Mouse (Mus musculus): ENCODE measurements at regions not wholly inside any gene's neighbourhood (a gene's known extent, or its start where the extent isn't known, plus 50 kb on each side); places are given as distances from the start of the nearest gene placed in this dataset.

DNA sequence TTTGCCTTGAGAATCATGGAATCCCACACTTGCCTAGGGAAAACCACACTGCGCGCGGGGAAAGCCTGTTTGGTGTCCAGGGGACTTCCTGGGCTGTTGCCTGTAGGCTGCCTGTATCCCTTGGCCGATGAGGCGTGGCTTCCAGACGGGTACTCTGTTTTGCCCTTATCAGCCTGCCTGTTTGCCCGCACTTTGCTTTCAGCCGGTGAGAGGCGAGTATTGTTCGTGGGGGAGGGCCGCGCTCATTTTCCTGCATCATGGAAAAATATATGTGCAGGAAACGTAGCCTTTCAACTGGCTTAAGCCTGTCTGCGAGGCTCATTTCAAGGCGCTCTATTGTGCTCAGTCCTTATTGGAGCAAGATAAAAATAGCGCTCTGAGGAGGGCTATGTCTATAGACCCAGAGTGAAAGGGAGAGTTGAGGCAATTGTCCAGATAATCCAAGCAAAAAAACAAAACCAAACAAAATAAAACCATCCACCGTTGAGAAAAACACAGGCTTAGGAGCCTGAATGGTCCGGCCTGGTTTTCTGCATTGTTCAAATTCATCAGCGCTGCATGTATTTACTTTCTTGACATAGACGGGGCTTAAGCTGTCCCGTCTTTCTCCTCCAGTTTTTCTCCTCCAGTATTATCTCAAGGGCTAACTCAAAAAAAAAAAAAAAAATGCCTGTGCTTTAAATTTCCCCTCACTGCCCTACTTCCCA is 67.9 kb downstream of the Klf5 start:
- ATAC-seq, result no peak

DNA sequence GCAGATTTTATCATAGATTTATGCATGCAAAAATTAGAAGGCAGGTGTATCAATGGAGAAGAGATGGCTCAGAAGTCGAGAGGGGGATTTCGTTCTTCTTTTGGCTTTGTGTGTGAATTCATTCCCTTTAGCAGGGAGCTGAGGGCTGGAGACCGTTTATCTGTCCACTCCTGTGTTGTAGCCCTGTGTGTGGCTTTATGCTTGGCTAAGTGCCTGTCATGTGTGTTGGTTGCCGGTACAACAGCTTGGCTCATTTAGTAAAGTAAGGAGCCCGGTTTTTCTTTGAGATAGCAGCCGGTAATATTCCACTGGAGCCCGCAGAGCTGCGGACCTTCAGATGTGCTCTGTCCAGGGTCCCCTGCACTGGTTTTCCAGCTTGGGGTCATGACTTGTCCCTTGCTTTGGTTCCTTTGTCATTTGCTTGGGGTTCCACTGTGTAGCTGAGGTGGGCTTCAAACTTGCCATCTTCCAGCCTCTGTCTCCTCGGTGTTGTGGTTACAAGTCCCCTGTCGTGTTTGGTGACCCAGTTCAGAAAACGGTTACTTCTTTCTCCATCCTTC is 68.6 kb downstream of the Klf5 start:
- ATAC-seq, result no peak

DNA sequence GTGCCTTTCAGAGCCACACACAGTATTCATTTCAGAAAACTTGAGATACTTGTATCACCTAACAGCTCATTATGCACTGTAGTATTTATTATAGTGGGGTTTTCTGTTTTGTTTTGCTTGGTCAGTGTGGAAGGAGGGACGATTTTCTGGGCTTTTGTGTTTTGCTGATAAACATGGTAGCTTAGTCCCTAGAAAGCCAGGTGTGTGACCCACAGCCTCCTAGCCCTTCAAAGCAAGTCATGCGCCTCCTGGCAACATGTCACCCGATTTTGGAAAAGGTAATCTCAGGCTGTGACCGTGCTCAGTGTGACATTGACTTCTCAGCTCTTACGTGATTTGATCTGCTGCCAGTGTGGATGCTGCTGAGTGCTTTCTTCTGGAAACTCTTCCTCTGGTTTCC is 70.9 kb downstream of the Klf5 start:
- no peak for ATAC-seq

DNA sequence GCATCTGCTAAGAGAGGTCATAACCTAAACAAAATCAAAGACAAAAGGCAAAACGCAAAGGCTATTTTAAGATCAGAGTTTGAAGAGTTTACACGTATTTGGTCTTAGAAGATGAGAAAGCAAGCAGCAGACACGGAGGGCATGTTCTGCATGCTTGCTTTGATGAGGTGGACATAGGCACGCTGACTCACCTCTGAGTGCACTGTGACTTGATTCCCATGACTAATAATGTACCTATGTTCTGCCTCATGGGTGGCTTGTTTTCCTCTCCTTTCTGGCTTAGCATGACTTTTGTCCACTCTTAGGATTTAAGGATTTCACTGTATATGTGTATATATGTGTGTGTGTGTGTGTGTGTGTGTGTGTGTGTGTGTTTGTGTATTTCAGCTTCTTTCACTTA is 75.2 kb downstream of the Klf5 start:
- no peak for ATAC-seq

DNA sequence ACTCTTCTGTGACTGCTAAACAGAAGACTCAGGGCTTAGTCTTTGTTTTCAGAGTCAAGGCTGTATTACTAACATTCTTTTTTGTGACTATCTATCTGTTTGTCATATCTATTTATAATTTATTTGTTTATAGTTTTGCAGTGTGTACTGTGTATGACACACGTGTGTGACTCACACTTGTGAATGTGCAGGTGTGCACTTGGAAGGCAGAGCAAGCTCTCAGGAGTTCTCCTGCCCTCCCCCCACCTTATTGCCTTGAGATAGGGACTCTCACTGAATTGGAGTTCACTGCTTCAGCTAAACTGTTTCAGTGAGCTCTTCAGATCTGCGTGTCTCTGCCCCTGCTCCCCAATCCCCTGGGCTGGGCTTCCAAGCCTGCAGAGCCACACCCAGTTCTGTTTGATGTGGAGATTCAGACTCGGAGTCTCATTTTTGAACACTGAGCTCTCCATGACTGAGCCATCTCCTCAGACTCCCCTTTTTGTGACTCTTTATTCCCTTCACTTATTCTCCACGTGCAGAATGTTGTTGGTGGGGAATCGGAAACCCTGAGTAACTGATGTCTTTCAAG is 76.6 kb downstream of the Klf5 start:
- no peak for ATAC-seq

DNA sequence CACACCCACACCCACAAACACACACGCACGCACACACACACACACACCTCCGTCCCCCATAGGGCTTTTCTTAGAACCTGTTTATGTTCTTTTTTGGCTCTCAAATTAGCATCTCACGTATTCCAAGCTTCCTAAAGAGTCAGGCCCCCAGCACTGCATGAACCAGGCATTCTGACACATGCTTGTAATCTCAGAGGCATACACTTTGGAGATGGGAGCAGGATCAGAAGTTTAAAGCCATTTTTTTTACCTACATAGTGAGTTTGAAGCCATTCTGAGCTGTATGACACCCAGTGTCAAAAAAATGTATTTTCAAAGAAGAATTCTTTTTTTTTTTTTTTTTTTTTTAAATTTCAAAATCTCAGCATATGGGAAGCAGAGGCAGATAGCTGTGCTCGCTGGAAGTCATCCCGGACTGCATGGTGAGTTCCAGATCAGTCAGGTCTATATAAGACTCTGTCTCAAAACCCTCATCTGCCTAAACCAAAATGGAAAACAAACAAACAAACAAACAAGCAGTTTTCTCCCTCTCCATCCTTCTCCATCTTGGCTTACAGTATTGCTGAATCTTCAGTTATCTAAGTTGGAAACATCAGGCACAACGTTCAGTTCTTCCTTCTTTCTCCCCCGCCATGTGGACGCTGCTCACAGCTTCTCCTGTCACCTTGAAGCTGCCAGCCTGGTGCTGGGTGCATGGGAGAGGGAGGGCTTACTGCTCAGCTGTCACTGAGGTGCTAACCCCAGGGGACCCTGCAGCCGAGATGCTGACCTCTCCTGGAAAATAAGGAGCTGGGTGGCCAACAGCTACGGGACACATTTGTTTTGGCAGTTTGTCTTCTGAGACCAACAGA is 78.4 kb downstream of the Klf5 start:
- no peak for ATAC-seq

DNA sequence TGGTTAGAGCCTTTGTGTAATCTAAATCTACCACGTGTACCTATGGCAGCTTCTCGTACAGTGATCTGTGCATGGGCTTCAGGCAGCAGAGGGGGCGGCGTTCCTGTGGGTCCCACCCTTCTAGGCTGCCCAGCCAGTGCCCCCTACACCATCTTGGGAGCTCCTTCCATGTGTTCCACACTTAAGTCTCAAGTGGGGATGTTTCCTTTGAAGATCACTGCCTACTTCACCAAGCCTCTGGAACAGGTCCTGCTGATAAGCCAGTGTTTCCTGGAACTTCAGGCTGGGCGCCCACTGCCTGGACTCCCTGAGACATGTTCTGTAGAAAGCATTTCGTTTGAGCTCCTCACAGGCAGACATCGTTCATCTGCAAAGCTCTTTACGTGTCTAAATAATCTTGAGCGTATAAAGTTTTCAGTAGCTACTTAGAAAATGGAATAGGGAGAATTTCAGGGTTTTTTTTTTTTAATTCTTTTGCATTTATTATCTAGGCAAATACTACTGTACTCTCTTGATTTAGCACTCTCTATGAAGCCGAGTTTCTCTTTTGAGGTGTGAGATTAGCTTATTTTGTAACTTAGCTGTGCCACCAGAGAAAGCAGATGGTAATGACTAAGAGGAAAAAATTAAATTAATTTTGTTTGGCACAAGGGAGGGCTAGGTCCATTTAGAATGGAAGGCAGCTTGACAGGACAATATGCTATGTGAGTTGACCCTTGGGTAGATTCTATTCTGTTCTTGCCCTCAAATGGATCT is 82.9 kb downstream of the Klf5 start:
- ATAC-seq, result no peak

DNA sequence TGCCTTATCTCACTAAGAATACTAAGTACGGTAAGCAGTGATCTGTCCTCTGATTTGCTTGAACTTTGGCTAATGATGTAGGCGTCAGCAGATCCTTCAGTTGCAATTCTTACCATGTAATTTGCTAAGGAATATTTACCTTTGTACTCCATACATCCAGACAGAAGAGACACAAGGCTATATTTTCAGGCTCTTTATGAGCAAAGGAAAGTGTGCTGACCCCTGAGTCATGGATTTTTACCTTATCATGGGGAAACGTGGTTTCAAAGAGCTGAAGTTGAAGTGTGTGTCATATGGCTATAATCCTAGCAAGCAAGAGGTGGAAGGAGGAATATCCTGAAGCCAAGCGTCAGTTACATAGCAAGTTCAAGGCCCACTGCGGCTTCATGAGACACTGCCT is 83.6 kb downstream of the Klf5 start:
- no peak for ATAC-seq

DNA sequence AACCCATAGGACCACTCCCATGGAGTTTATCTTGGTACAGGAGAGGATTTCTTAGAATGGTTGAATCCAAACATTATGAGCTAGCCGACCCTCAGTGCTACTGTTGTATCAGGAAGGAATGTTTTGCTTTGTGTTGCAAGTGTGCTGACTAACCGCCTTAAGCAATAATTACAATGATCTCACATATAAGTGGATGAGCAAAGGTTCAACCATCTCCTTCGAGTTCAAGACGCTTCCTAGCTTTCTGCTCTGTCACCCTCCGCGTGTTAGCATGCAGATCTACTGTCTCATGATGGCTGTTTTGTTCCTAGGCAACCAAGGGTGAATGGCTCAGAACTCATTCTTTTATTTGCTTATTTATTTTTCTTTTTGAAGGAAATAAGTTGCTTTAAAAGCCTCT is 84.7 kb downstream of the Klf5 start:
- no peak for ATAC-seq

DNA sequence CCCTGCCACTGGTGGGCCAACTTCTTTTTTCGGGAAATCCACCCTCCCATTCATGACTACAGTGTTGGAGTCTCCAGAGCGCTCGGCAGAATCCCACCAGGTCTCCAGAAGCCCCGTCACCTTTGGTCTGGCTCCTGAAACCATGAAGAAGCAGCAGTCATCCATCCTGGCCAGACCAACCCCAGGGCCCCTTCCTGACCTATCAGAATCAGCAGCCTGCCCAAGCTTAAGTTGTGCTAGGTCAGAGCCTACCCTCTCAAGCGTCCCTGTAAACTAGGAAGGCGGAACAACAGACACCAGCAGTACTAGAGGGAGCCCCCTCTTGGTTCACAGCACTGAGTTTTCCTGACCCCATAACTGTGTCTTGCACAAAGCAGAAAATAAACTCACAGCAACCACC is 89.1 kb downstream of the Klf5 start:
- ATAC-seq, result no peak

DNA sequence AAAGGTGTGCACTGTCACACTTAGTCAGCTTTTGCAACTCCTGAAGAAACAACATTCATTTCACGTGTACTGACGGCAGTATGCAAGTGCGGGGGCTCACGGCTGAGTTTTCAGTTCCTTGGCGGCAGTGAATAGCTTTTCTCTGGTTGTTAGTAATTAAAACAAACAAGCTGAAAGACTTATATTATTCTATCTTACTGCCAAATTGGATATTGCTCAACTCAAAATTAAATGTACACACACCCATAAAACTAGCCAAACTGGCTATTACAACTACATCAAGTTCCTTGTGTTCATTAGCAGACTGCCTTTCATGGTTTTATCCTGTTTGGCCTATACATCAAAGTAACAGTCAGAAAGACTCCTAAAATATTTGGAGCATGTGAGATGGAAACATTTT is 90.8 kb downstream of the Klf5 start:
- ATAC-seq, result no peak

DNA sequence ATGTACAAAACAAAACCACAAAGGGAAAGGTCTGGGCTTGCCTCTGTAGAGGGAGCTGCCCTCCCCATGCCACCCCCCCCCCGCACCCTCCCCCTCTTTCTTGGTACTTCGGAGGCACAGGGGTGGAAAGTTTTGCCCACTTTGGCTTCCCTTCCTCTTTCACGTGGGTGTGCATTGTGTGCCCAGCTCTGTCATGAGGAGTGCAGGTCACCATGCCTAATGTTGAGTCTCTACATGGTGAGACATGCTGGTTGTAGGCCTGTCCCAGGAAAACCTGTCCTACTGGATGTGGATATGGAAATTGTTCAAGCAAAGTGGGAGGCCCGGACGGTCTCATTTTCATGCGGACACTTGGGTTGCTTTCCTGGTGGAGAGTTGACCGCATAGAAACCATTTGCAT is 93.2 kb downstream of the Klf5 start:
- ATAC-seq, result no peak

DNA sequence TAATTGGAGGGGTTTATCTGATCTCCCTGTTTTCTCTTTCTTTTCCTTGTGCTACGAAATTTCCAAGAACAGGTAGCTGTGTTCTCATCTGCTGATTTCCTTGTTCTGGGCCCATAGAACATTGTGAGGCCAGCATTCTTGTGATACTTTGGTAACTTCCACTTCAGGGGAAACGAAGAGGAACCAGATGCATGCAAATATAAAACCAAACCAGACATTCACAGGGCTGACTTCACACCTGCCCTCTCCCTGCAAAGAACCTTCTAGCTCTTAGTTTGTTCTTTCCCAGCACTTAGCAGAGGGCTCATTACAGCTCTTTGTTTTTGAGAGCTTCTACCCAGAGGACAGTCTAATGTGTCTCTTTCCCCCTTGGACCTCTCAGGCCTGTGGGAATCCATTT is 94.3 kb downstream of the Klf5 start:
- no peak for ATAC-seq

DNA sequence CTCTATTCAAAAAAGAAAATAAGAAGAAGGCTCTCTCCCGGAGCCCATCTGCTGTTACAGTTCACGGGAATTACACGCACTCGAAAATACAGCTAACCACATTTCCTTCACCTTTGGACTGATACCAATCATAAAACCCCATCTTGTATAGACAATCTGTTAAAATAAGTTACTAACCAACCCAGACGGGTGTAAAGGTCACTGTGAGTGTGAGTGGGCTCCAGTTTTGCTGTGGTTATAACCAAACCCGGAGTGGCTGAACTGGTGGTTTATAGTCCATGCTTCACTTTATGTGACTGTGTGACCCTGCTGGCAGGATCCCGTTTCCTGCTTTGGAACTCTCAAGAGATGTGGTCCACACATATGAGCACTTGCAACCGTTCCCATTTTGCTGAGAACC is 95.1 kb downstream of the Klf5 start:
- no peak for ATAC-seq

DNA sequence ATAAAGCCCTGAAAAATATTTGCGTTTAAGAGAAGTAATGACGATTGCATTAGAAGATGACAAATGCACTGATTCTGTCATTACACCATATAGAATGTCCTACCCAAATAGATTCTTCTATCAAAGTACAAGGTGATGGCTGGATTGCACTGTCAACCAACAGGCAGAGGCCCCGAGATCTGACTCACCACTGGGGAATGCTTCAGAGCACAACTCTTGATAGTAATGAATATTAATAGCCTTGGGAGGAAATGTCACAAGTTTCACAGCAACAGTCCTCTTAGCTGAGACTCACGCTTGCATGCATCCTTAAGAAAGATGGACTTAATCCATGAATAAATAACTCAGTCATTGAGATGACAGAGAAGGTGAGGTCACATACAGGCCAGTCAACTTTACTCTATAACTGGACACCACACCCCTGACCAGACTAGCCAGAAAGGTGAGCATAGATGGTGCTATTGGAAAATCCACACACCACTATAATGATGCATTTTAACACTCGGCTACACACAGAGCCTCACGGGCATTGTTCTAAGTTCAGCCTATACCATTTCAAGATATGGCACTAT is 104.8 kb downstream of the Klf5 start:
- no peak for ATAC-seq

DNA sequence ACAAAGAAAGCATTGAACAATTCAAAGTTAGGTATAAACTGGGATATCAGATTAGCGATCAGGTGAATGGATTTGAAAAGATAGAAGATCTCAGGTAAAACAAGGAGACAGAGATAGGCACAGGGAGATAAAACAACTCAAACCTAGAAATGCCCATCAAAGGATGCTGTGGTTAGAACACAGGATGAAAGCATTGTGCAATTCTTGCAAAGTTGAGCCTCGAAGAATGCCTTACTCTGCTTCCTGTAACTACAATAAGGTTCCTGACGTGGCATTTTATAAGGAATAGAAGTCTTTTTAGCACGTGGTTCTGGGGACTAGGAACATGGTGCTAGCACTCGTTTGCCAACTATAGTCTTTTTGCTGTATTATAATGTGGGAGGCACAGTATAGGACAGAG is 106.7 kb downstream of the Klf5 start:
- ATAC-seq, result no peak

DNA sequence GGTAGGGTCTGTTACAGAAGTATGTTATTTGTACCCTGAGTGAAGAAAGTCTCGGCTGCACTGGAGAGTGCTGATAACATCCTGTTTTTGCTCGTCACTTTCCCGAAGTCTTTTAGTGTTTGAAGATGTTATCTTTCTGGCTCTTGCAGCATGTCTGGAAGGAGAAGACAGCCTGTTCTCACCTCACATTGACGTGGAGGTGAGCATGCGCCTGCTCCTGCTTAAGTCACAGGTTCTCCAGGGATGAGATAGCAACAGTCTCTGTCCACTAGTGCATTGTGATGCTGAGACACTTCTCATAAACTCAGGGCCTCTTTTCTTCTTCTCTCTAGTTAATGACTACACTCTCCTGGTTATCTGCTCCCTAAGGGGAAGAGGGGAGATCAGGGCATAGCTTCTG is 113.3 kb downstream of the Klf5 start:
- no peak for ATAC-seq

DNA sequence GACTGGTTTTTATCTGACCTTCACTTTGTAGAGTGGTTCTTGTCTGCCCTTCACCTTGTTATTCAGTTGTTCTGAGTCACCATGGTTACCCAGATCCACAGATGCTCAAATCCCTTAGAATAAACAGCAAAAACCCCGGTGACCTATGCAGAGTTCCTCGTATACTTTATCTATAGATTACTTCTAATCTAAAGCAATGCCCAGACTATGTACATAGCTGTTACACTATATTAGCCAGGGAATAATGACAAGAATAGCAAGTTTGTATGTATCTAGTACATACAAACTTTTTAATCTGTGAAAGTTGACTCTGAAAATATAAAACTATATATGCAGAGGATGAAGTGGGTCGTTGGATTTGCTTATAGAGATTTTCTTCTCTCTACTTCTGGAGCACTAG is 117.7 kb downstream of the Klf5 start:
- ATAC-seq, result no peak

DNA sequence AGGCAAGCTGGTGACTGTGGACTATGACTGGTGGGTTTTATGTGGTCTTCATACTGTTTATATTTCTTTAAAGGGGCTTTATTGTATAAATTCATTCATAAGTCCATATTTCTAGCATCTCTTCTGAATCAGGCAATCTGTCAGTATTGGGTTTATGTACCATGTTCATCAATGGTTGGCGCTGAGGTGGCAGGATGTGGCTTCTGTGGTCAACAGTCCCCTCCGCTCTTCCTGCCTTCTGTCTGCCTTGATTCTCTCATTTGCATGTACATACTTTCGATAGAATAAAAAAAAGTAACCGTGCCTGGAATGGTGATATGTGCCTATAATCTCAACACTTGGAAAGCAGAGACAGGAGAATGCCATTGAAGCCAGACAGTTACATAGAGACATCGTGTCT is 120.5 kb downstream of the Klf5 start:
- ATAC-seq, result peak; percentile 41

DNA sequence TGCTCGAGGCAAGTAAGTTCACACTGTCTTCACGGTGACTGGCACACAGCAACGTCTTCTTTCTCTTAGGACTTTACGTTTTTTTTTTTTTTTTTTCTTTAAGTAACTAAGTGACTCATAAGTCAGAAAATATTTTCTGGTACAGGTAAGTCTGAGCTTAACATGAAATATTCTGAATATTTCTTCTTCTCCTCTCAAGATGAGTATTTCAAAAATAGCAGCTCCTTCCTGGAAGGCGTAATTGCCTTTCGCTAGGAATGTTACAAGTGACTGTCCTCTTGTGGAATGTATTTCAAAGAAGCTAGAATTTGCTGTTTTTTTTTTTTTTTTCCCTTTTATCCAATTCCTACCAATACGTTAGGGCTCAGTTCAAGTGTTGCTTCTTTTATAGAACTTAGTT is 124.8 kb downstream of the Klf5 start:
- no peak for ATAC-seq

DNA sequence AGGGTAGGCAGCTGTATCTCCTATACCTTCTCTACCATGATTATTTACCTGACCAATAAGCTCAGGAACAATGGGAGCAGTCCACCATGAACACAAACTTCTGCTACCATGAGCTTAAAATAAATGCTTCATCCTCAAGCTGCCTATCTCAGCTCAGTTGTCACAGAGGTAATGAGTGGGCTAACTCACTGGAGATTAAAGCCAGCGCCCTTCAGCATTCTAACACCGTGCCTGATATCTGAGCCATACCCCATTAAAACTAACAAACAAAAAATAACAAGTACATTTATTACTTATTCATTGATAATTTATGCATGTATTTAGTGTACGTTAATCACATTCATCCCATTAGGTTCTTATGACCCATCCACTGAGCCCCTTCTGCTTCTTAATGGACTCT is 128.6 kb downstream of the Klf5 start:
- ATAC-seq, result no peak

DNA sequence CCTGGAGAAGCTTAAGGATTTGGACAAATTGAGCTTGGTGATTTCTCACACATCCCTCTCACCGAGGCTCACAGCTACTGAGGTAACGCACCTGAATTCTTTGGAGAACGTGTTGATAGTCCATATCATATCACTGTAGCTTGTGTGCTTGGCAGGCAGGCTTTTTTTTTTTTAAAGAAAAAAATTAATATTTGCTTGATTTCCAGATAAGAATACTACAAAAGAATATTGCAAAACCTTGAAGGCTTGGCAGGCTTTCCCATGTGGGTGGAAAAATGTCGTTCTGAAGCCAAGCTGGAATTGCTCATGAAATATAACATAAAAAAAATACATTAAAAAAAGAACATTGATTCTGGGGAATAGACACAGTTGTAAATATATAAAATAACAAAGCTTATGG is 131.8 kb downstream of the Klf5 start:
- no peak for ATAC-seq

DNA sequence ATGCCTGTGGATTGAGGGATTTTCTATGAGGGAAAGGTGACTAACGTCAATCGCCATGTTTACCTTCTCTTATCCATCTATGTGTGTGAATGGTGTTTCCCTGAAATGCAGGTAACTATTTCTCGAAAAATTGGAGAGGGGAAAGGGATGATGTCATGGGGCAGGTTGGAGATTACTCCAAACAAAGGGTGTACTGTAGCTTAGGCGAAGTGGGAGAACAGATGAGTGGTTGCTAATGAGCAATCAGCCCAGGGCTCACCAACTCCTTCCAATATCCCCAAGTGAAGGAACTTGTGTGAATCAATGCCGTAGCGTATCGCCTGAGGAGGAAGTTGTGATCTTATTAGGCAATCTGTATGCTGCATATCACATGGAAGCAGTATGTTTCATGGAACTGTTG is 133.2 kb downstream of the Klf5 start:
- ATAC-seq, result no peak

Data from CD4-positive, CD25-positive, alpha-beta regulatory T cell, adult 4 months (primary cell).